Mouse (Mus musculus): ENCODE results near the gene Gtf2h3.

The Gtf2h3 gene

DNA sequence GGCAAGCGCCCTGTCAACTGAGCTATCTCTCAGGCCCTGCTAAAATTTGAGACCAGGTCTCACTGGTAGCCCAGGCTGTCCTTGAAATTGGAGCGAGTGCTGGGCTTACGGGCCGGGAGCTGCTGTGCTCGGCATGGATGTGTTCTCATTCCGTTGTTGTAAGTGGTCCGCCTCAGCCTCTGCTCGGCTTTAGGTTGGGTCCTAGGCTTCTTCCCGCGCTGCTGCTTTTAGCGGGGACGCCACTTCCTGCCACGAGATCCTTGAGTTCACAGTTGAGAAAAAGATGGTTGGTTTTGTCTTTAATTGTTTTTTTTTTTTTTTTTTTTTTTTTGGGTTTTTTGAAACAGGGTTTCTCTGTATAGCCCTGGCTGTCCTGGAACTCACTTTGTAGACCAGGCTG, 58.9 kb downstream of the Gtf2h3 start:
- DNase-seq = no peak

Measured in cerebellum, adult 18-20 months (tissue).